Mouse (Mus musculus) right cerebral cortex, postnatal 10 days (tissue): ENCODE measurements around the gene Sf3a2.
A peak's percentile ranks its signal among the peaks of the same experiment; 100 is the strongest.

Experiments
- DNase-seq, 2 experiments: peaks; one replicate each; pipeline ENCODE4 v3.0.0; 2021; ENCODE audit warnings: low spot score in 2 of 2

Sf3a2 gene

GRCm38 (mm10) chr10:80775731-80776130, 22.3 kb upstream of the Sf3a2 start:
- no peak for DNase-seq

- no peak for DNase-seq
These were observed 21.6 kb upstream of the Sf3a2 start for GRCm38 (mm10) chr10:80776358-80776869.

- no peak for DNase-seq
These were observed 20.9 kb upstream of the Sf3a2 start for GRCm38 (mm10) chr10:80777123-80777522.

GRCm38 (mm10) chr10:80779565-80779964, 18.4 kb upstream of the Sf3a2 start:
- no peak for DNase-seq

- no peak for DNase-seq
These were observed 13.7 kb upstream of the Sf3a2 start for GRCm38 (mm10) chr10:80784302-80784701.

GRCm38 (mm10) chr10:80784871-80785270, 13.1 kb upstream of the Sf3a2 start:
- DNase-seq, result peak in 1 of 2 experiments; percentile 28

GRCm38 (mm10) chr10:80785963-80786362, 12.0 kb upstream of the Sf3a2 start:
- no peak for DNase-seq

- DNase-seq, result no peak
These were observed 10.5 kb upstream of the Sf3a2 start for GRCm38 (mm10) chr10:80787517-80787916.

GRCm38 (mm10) chr10:80790761-80791404, 7.1 kb upstream of the Sf3a2 start:
- no peak for DNase-seq

- no peak for DNase-seq
These were observed 6.4 kb upstream of the Sf3a2 start for GRCm38 (mm10) chr10:80791476-80792174.

GRCm38 (mm10) chr10:80792175-80793032, 5.6 kb upstream of the Sf3a2 start:
- DNase-seq, result no peak

- no peak for DNase-seq
These were observed 4.8 kb upstream of the Sf3a2 start for GRCm38 (mm10) chr10:80793033-80793784.

- DNase-seq, result no peak
These were observed 4.2 kb upstream of the Sf3a2 start for GRCm38 (mm10) chr10:80793803-80794202.

- no peak for DNase-seq
These were observed 3.2 kb upstream of the Sf3a2 start for GRCm38 (mm10) chr10:80794750-80795149.

- DNase-seq, result no peak
These were observed 1.6 kb upstream of the Sf3a2 start for GRCm38 (mm10) chr10:80796307-80796848.

GRCm38 (mm10) chr10:80797186-80798149, 530 bp upstream of the Sf3a2 start:
- DNase-seq, result peak; percentile 87 to 89

GRCm38 (mm10) chr10:80799070-80799566, 1.1 kb downstream of the Sf3a2 start:
- no peak for DNase-seq

- DNase-seq, result peak in 1 of 2 experiments; percentile 33
These were observed 4.4 kb downstream of the Sf3a2 start for GRCm38 (mm10) chr10:80802204-80802912.

GRCm38 (mm10) chr10:80802996-80803395, 5.0 kb downstream of the Sf3a2 start:
- DNase-seq, result no peak
